Mouse (Mus musculus) left cerebral cortex, postnatal 25 days (tissue): ENCODE data around the gene Zfp827. TPM values are rescaled to one million over a fixed set of nuclear protein-coding genes. Genes with fewer than 3 reads are reported as not detected.

Experiments
- DNase-seq, 2 experiments: peaks; one replicate each; pipeline ENCODE4 v3.0.0; 2022; ENCODE audit warnings: low spot score in 2 of 2, mixed read lengths in 1 of 2
- intact Hi-C: fragments of 180-260 bp; cut with DNase I; formaldehyde crosslinking; loops from one replicate; pipeline ENCODE4 v1.15.1; 2025
- total RNA-seq, 2 experiments: library from RNA; stranded (reverse); gene quantifications; 2 replicates each; pipeline ENCODE4 v1.2.3; 2021

Gene Zfp827
- 10 to 100 TPM; 36.6 to 41.0 TPM for total RNA-seq

- DNase-seq = peak; percentile 72 to 73
- intact Hi-C loops = loop anchor here (2.0 to 5.0 kb wide), 2 partner anchors 267 to 521 kb away; partner anchors contain the start of genes Mmaa, Rbmxl1 and Slc10a7
Observed at GRCm38 (mm10) chr8:79027977-79028487, at the start of gene Zfp827. Gene Zfp827, plus strand, starts transcription at chr8:79028437.

GRCm38 (mm10) chr8:79004341-79004740, 23.9 kb upstream of the Zfp827 start:
- intact Hi-C loops = no loop called here
- DNase-seq = peak in 1 of 2 experiments; percentile 61

GRCm38 (mm10) chr8:79015061-79015460, 13.2 kb upstream of the Zfp827 start:
- intact Hi-C loops = no loop called here
- no peak for DNase-seq

- intact Hi-C loops = no loop called here
- peak in 1 of 2 experiments; percentile 43 for DNase-seq
Observed at GRCm38 (mm10) chr8:79016076-79016475, 12.2 kb upstream of the Zfp827 start.

- DNase-seq = no peak
- intact Hi-C loops = no loop called here
Observed at GRCm38 (mm10) chr8:79016583-79016982, 11.7 kb upstream of the Zfp827 start.

GRCm38 (mm10) chr8:79023922-79024321, 4.3 kb upstream of the Zfp827 start:
- intact Hi-C loops = no loop called here

GRCm38 (mm10) chr8:79027319-79027718, 918 bp upstream of the Zfp827 start:
- intact Hi-C loops = loop anchor here (5.0 kb wide), 1 partner anchor 520 kb away; the partner anchor contains the start of genes Rbmxl1 and Slc10a7
- no peak for DNase-seq

More at GRCm38 (mm10) chr8:79023922-79024321, 4.3 kb upstream of the Zfp827 start:
- DNase-seq = no peak

GRCm38 (mm10) chr8:79028541-79029395, 531 bp downstream of the Zfp827 start:
- intact Hi-C loops = loop anchor here (2.0 to 5.0 kb wide), 2 partner anchors 266 to 521 kb away; partner anchors contain the start of genes Mmaa, Rbmxl1 and Slc10a7
- peak; percentile 40 to 41 for DNase-seq

- peak; percentile 74 to 76 for DNase-seq
- intact Hi-C loops = loop anchor here (1.0 to 5.0 kb wide), 6 partner anchors 49 to 522 kb away; partner anchors contain the start of genes Lsm6, Mmaa, Rbmxl1 and Slc10a7
Observed at GRCm38 (mm10) chr8:79029396-79030325, 1.4 kb downstream of the Zfp827 start.

GRCm38 (mm10) chr8:79030326-79031265, 2.4 kb downstream of the Zfp827 start:
- intact Hi-C loops = loop anchor here (1.0 to 5.0 kb wide), 4 partner anchors 48 to 208 kb away; partner anchors contain the start of gene Lsm6
- DNase-seq = peak; percentile 59 to 80

GRCm38 (mm10) chr8:79037532-79037931, 9.3 kb downstream of the Zfp827 start:
- intact Hi-C loops = no loop called here
- DNase-seq = no peak

- DNase-seq = no peak
- intact Hi-C loops = no loop called here
Observed at GRCm38 (mm10) chr8:79037991-79038390, 9.8 kb downstream of the Zfp827 start.

- no peak for DNase-seq
- intact Hi-C loops = no loop called here
Observed at GRCm38 (mm10) chr8:79041429-79041828, 13.2 kb downstream of the Zfp827 start.

GRCm38 (mm10) chr8:79042252-79042651, 14.0 kb downstream of the Zfp827 start:
- intact Hi-C loops = no loop called here
- DNase-seq = peak in 1 of 2 experiments; percentile 38

GRCm38 (mm10) chr8:79044673-79045072, 16.4 kb downstream of the Zfp827 start:
- DNase-seq = no peak
- intact Hi-C loops = no loop called here

- no peak for DNase-seq
- intact Hi-C loops = no loop called here
Observed at GRCm38 (mm10) chr8:79046659-79047058, 18.4 kb downstream of the Zfp827 start.

GRCm38 (mm10) chr8:79048388-79049005, 20.3 kb downstream of the Zfp827 start:
- no peak for DNase-seq
- intact Hi-C loops = no loop called here

- intact Hi-C loops = no loop called here
- DNase-seq = no peak
Observed at GRCm38 (mm10) chr8:79054222-79054621, 26.0 kb downstream of the Zfp827 start.
